Mouse (Mus musculus) midbrain, embryonic 13.5 days (tissue): ENCODE results near the gene Cel. TPM values are rescaled to one million over a fixed set of nuclear protein-coding genes. Genes with fewer than 3 reads are reported as not detected.
A peak's percentile ranks its signal among the peaks of the same experiment; 100 is the strongest.

Experiments
- ATAC-seq: fragments of 200-750 bp; cut with Nextera tagmentation; 2 replicates; pipeline ENCODE4 v1.8.0; 2017; ENCODE audit warnings: mild to moderate bottlenecking, moderate TSS enrichment, moderate library complexity
- H3K27ac ChIP-seq: fragments of 300-500 bp; sonication (generic); 2 replicates; pipeline ENCODE4 v1.5.1; 2015; ENCODE audit warnings: inconsistent platforms, mild to moderate bottlenecking, moderate library complexity
- H3K27me3 ChIP-seq: fragments of 300-500 bp; sonication (generic); 2 replicates; pipeline ENCODE4 v1.6.1; 2015; ENCODE audit warnings: mild to moderate bottlenecking, inconsistent platforms
- H3K36me3 ChIP-seq: fragments of 300-500 bp; sonication (generic); 2 replicates; pipeline ENCODE4 v1.6.1; 2015; ENCODE audit warnings: mild to moderate bottlenecking, inconsistent platforms
- H3K4me1 ChIP-seq: fragments of 300-500 bp; sonication (generic); replicated peaks from 2 replicates; pipeline ENCODE4 v1.6.1; 2015; ENCODE audit warnings: inconsistent platforms
- H3K4me2 ChIP-seq: fragments of 300-500 bp; sonication (generic); replicated peaks from 2 replicates; pipeline ENCODE4 v1.6.1; 2015; ENCODE audit warnings: moderate library complexity, mild to moderate bottlenecking, inconsistent platforms
- H3K4me3 ChIP-seq: fragments of 300-500 bp; sonication (generic); replicated peaks from 2 replicates; pipeline ENCODE4 v1.5.1; 2015; ENCODE audit warnings: mild to moderate bottlenecking, inconsistent platforms
- H3K9ac ChIP-seq: fragments of 300-500 bp; sonication (generic); replicated peaks from 2 replicates; pipeline ENCODE4 v1.6.1; 2015; ENCODE audit warnings: mild to moderate bottlenecking, inconsistent platforms
- H3K9me3 ChIP-seq: fragments of 300-500 bp; sonication (generic); 2 replicates; pipeline ENCODE4 v1.6.1; 2016; ENCODE audit warnings: mild to moderate bottlenecking, inconsistent platforms
- WGBS: fragments of 180-500 bp; shearing (Covaris S2); methylation state at CpG from one replicate; pipeline ENCODE4 v1.1.7; 2015; 5-methylcytosine and 5-hydroxymethylcytosine counted together
- polyA plus RNA-seq: library from polyadenylated mRNA; unstranded; fragments of >200 nt; fragmentation: Nextera tagmentation; extraction: Ambion mirVana; gene quantifications from 2 replicates; pipeline ENCODE4 v1.2.1, GENCODE M21; 2015

Gene Cel
- polyA plus RNA-seq, 1 experiment from 2014 or later = 0.07 TPM

DNA sequence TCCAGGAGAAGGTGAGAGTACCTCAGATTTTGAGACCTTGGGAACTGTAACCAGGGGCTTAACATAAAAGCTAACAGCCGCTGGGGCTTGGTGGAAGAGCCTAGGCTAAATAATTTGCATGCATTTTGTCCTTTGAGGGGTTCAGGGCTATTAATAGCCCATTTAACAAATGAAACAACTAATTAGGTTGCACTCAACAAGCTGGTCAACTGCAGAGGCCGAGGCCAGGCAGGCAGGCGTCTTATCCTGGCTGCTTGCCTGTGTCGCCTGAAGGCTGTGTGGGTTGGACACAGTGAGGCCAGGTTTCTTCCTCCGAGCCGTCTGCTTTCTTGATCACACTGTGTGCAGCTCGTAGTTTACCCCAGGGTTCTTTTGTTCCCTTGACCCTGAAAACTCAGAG is 27.6 kb downstream of the Cel start:
- peak overlapping the region; percentile 89 for H3K27ac ChIP-seq
- no peak overlapping the region for H3K4me3 ChIP-seq
- no peaks in the 10 kb centered on the region for H3K9me3 ChIP-seq
- peak overlapping the region; percentile 75 for H3K4me2 ChIP-seq
- WGBS = 35% methylated on average over 7 of the region's 7 CpGs
- H3K27me3 ChIP-seq = no peaks in the 10 kb centered on the region
- no peak for ATAC-seq
- H3K36me3 ChIP-seq = no peaks in the 10 kb centered on the region
- peak overlapping the region; percentile 79 for H3K9ac ChIP-seq
- peaks cover 100% of the 10 kb centered on the region for H3K4me1 ChIP-seq

- peak overlapping the region; percentile 75 for H3K4me2 ChIP-seq
- 38% methylated on average over 4 of the region's 4 CpGs for WGBS
- H3K36me3 ChIP-seq = no peaks in the 10 kb centered on the region
- peak overlapping the region; percentile 79 for H3K9ac ChIP-seq
- no peaks in the 10 kb centered on the region for H3K27me3 ChIP-seq
- H3K9me3 ChIP-seq = no peaks in the 10 kb centered on the region
- peak overlapping the region; percentile 89 for H3K27ac ChIP-seq
- H3K4me3 ChIP-seq = peak overlapping the region; percentile 54; the same call in 1 of the 2 replicates
- peaks cover 100% of the 10 kb centered on the region for H3K4me1 ChIP-seq
- ATAC-seq = no peak
These were observed 28.0 kb downstream of the Cel start for GRCm38 (mm10) chr2:28535263-28535540.

GRCm38 (mm10) chr2:28534436-28535262 is 28.6 kb downstream of the Cel start:
- Histone ChIP-seq H3K27ac (peak overlapping the region; percentile 89), H3K4me1 (peaks cover 100% of the 10 kb centered on the region), H3K9me3 (no peaks in the 10 kb centered on the region), H3K36me3 (no peaks in the 10 kb centered on the region), H3K27me3 (no peaks in the 10 kb centered on the region), H3K9ac (peak overlapping the region; percentile 79), H3K4me3 (peak overlapping the region; percentile 54), H3K4me2 (peak overlapping the region; percentile 75)
- 26% methylated on average over 11 of the region's 11 CpGs for WGBS
- ATAC-seq = peak; percentile 15

GRCm38 (mm10) chr2:28533901-28534435 is 29.2 kb downstream of the Cel start:
- H3K9me3 ChIP-seq = no peaks in the 10 kb centered on the region
- peak; percentile 6 for ATAC-seq
- no peaks in the 10 kb centered on the region for H3K36me3 ChIP-seq
- H3K27ac ChIP-seq = peak overlapping the region; percentile 89
- peak overlapping the region; percentile 54 for H3K4me3 ChIP-seq
- 63% methylated on average over 7 of the region's 7 CpGs for WGBS
- peaks cover 100% of the 10 kb centered on the region for H3K4me1 ChIP-seq
- H3K9ac ChIP-seq = peak overlapping the region; percentile 79
- H3K4me2 ChIP-seq = peak overlapping the region; percentile 75
- H3K27me3 ChIP-seq = no peaks in the 10 kb centered on the region

GRCm38 (mm10) chr2:28532938-28533771 is 30.0 kb downstream of the Cel start:
- H3K4me1 ChIP-seq = peaks cover 100% of the 10 kb centered on the region
- H3K4me2 ChIP-seq = peak overlapping the region; percentile 75
- H3K9me3 ChIP-seq = no peaks in the 10 kb centered on the region
- peak; percentile 92 for ATAC-seq
- H3K36me3 ChIP-seq = no peaks in the 10 kb centered on the region
- H3K9ac ChIP-seq = peak overlapping the region; percentile 79
- WGBS = 3% methylated on average over 49 of the region's 49 CpGs
- H3K27ac ChIP-seq = peak overlapping the region; percentile 89
- peak overlapping the region; percentile 54 for H3K4me3 ChIP-seq
- H3K27me3 ChIP-seq = no peaks in the 10 kb centered on the region

DNA sequence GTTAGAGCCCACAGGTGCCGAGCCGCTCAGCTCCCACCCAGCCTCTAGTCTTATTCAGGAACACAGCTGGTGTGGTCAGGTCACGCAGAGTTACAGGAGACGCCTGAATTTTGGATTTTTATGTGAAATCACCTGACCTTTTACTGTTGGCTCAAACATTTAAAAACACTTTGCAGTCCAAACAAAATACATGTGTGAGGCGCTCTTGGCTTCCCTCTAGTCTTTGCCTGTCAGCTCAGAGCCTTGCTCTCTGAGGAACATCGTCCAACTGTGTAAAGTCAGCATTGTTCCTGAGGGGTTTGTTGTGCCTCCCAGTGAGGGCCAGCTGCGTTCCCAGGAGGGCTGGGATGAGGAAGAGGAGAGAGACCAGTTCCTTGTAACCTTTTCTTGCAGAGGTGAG is 32.9 kb downstream of the Cel start:
- Histone ChIP-seq H3K9me3 (no peaks in the 10 kb centered on the region), H3K4me2 (no peak overlapping the region), H3K9ac (peak overlapping the region; percentile 33; the same call in 1 of the 2 replicates), H3K4me1 (peaks cover 99% of the 10 kb centered on the region), H3K36me3 (no peaks in the 10 kb centered on the region), H3K27me3 (no peaks in the 10 kb centered on the region), H3K27ac (peak overlapping the region; percentile 30; the same call in 1 of the 2 replicates), H3K4me3 (no peak overlapping the region)
- 60% methylated on average over 7 of the region's 7 CpGs for WGBS
- no peak for ATAC-seq

- Histone ChIP-seq H3K4me2 (no peak overlapping the region), H3K9me3 (no peaks in the 10 kb centered on the region), H3K9ac (0 out of 2 replicates have a peak overlapping the region, but pooled peaks have one; percentile 33), H3K36me3 (no peaks in the 10 kb centered on the region), H3K4me1 (peaks cover 99% of the 10 kb centered on the region), H3K27ac (no peak overlapping the region), H3K4me3 (no peak overlapping the region), H3K27me3 (no peaks in the 10 kb centered on the region)
- 66% methylated on average over 4 of the region's 4 CpGs for WGBS
- no peak for ATAC-seq
These were observed 33.3 kb downstream of the Cel start for GRCm38 (mm10) chr2:28529856-28530255.

DNA sequence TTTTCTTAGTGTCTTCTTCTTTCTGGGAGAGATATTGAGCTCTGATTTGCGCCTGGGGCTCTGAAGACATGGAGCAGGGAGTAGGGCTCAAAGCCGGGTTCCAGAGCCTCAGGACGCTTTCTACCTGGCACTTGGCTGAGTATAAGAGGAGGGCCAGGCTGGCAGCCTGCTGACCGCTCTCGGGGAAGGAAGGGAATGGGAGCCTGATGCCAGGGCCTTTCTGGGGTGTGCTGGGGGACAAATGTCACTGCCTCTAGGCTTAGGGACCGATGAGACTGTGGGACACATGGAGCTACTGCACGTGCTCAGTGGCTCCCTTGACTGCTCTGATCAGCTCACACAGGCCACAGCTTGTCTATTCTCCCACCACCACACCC is 34.9 kb downstream of the Cel start:
- no peak overlapping the region for H3K27ac ChIP-seq
- H3K4me2 ChIP-seq = no peak overlapping the region
- peaks cover 99% of the 10 kb centered on the region for H3K4me1 ChIP-seq
- no peaks in the 10 kb centered on the region for H3K27me3 ChIP-seq
- H3K36me3 ChIP-seq = no peaks in the 10 kb centered on the region
- no peak overlapping the region for H3K4me3 ChIP-seq
- no peak for ATAC-seq
- H3K9ac ChIP-seq = peak overlapping the region; percentile 24; the same call in 1 of the 2 replicates
- H3K9me3 ChIP-seq = no peaks in the 10 kb centered on the region
- 86% methylated on average over 7 of the region's 7 CpGs for WGBS

DNA sequence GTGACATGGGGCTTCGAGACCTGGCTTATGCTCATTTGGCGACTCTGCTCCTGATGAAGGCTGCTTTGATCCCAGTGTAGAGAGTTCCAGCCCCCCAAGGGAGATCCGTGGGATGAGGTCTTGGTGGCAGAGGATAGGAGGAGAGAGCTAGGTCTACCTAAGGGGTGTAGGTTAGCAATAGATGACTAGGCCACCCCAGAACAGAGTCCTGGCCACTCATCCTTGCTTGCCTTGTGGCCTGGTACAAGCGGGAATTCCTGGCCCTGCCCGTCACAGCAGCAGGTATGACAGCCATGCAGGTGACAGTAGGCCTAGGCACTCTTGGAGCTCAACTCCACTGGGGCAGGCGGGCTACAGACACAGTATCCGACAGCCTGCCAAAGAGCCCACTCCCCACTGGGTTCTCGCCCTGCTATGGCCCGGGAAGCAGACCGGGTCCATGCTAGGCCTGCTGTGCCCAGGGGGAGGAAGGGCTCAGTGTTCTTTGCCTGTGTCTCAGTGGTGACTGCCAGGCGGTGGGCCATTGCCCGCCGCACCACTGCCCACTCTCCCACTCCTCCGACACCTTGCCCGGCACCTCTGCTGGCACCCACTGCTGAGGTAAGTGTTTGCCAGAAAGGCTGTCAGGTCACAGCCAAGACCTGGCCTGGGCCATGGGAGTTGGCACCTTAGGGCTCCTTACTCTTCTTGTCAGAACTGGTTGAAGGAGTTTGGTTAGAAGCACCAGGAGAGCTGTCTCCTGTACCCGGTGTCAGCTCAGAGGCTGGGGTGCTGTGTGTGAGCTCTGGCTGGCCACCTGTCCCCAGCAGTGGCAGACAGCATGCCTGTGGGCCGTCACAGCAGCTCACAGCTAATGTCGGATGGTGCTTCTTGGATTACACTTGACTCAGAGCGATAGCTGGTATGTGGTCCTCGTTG is 35.5 kb downstream of the Cel start:
- H3K9me3 ChIP-seq = no peaks in the 10 kb centered on the region
- H3K4me2 ChIP-seq = no peak overlapping the region
- no peak for ATAC-seq
- no peak overlapping the region for H3K27ac ChIP-seq
- no peaks in the 10 kb centered on the region for H3K27me3 ChIP-seq
- peaks cover 96% of the 10 kb centered on the region for H3K4me1 ChIP-seq
- 88% methylated on average over 20 of the region's 20 CpGs for WGBS
- H3K4me3 ChIP-seq = no peak overlapping the region
- peak overlapping the region; percentile 24; the same call in 1 of the 2 replicates for H3K9ac ChIP-seq
- no peaks in the 10 kb centered on the region for H3K36me3 ChIP-seq

- peak overlapping the region; percentile 80 for H3K27ac ChIP-seq
These were observed 37.0 kb downstream of the Cel start for GRCm38 (mm10) chr2:28525943-28526876.

More at GRCm38 (mm10) chr2:28525943-28526876, 37.0 kb downstream of the Cel start:
- peak; percentile 9 for ATAC-seq
- WGBS = 44% methylated on average over 12 of the region's 12 CpGs
- Histone ChIP-seq H3K27me3 (no peaks in the 10 kb centered on the region), H3K9me3 (no peaks in the 10 kb centered on the region), H3K9ac (peak overlapping the region; percentile 39), H3K36me3 (peaks cover 4% of the 10 kb centered on the region; the same call in 1 of the 2 replicates), H3K4me1 (peaks cover 94% of the 10 kb centered on the region), H3K4me3 (0 out of 2 replicates have a peak overlapping the region, but pooled peaks have one; percentile 5), H3K4me2 (peak overlapping the region; percentile 33)
